Mouse (Mus musculus) left cerebral cortex, adult 8-10 months (tissue): ENCODE results near the gene Mrgbp. TPM values are rescaled to one million over a fixed set of nuclear protein-coding genes. Genes with fewer than 3 reads are reported as not detected.
A peak's percentile ranks its signal among the peaks of the same experiment; 100 is the strongest.

Source experiments
- DNase-seq, 2 experiments: peaks; one replicate each; pipeline ENCODE4 v3.0.0; 2022; ENCODE audit warnings: low spot score in 2 of 2
- total RNA-seq, 4 experiments: library from RNA; stranded (reverse); gene quantifications; 2 replicates each; pipeline ENCODE4 v1.2.4; 2022

Mrgbp gene
- total RNA-seq, 4 experiments from 2014 or later, result 16.6 to 20.5 (median 18.4) TPM

DNA sequence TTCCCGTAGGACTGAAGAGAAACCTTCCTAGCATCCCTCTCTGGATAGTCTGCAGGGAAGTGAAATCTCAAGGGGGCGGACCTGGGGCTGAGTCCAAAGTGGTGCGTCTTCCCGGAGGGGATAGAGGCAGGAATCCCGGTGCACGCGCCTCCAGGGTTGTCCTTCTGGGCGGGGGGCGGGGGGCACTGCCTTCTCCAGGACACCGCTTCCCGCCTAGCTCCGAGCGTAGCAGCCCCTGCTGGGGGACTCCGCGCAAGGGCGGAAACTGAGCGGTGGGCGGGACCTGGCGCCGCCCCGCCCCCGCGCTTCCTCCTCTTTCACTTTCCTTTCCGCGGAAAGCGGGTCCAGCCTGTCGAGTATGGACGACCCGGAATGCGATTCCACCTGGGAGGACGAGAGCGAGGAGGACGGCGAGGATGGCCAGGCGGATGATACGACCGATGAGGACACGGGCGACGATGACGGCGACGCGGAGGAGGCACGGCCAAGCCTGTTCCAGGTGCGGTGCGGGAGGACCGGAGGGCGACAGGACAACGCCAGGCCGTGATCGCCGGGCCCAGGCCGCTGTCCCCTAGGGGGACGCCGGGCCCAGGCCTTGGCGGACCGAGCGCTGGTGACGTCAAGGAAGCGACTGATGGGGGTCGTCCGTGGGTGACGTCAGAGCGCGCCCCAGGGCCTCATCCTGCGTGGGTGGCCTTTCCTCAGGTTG, 8.2 kb downstream of the Mrgbp start, which contains the start of gene Ogfr:
TSS of gene Ogfr (plus strand) at position 123 of the 709 bp plus-strand sequence.
- peak; percentile 65 to 78 for DNase-seq

DNA sequence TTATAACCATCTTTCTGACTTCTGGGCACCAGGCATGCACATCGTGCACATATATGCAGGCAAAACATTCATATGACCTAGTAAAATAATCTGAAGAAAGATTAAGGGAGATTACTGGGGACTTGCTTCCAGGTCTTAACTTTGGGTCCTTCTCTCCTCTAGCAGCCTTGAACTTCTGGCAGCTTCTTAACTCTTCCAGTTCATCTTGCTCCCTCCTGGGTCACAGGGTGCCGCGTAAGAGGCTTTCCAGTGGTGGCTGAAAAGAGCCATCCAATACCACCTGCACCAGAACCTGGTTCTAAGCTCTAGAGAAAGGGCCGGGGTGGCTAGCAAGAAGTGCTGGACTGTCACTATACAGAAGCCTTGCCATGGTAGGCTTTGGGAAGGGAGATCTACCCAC, 16.4 kb downstream of the Mrgbp start, which contains the start of gene Col9a3:
TSS of gene Col9a3 (plus strand) at position 301 of the 400 bp plus-strand sequence.
- no peak for DNase-seq

DNA sequence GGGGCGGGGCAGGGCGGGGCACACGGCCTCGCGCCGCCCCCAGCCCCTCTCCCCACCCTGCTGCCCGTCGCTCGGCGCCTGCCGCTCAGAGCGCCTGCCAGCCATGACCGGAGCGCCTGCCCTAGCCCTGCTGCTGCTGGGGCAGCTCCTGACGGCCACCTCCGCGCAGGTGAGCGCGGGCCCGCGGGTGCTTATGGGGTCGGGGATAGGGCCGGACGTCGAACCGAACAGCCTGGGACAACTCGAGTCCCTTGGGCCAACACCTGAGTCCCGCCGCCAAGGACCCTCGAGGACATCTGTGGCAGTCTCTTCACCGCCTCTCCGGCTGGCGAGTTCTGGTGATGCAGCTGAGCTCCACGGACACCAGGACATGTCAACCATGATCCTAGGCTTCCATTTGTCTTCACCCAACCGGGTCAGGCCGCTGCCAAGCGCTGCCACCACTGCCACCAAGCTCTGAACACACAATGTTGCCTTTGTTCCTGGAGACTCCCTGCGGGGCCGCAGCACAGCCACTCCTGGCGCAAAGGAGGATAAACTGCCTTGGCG, 17.1 kb downstream of the Mrgbp start:
- no peak for DNase-seq

DNA sequence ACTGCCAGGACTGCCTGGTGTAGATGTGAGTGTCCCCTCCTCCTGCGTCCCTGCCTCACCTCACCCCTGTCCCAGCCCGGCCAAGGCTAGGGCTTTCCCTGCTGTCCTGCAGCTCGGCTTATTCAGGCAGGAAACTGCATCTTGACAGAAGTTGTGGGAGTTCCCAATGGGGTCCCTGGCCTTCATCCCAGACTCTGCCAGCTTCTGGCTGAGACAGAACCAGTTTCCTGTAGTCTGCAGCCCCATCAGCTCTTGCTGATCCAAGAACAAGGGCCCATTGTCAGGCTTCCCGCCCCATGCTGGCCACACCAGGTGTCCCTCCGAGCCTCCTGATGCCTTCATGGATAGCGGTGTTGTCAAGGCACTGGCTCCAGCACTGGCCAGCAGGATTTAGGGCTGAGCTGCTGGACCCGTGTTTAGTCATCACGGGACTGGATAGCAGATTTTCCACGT, 19.5 kb downstream of the Mrgbp start:
- no peak for DNase-seq

DNA sequence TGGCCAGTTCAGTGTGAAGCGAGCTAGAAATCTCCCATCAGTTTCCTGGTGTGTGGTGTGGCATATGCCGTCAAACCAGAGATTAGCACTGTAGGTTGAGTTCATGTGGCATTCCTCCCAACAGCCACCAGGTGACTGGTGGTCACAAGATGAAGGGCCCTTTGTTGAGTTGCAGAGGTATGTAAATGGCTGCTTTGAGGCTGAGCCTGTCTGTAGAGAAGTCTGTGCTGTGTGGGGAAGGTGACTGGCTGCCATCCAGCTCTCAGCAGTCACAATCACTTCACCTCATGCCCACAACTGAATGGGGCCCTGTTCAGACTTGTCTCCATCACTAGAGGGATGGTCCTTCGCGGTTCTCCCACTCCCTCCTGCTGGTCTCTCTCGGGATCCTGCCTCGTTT, 23.7 kb downstream of the Mrgbp start:
- DNase-seq, result no peak

DNA sequence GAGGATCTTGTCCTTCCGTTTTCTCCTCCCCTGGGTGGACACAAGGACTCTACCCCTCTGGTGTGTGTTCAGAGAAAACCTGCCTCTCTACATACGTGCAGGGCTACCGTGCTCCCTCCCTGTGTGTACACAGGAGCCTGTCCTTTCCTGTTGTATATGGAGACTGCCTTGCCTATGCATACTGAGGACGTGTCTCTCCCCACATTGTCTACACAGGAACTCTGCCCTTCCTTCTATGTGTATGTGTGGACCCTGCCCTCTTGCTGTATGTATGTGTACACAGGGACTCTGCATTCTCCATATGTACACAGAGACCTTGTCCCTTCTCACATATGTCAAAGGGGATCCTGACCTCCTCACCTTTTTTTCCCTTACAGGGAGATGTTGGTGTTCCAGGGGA, 29.2 kb downstream of the Mrgbp start:
- no peak for DNase-seq

DNA sequence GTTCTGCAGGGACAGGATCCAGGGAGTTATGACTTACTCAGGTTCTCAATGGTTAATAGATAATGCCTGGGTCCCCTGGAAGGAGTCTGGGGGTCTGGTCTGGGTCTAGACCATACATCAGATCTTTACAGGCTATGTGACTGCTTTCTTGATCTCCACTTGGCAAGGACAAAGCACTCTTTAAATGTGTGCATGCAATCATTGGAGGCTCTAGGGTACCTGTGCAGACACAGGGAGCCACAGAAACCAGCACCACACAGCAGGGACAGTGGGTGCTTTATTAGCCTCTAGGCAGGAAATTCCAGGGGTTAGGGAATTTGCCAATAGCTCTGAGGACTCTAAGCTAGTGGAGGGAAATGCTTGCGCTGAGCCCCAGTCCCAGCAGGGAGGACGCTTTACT, 30.8 kb downstream of the Mrgbp start:
- no peak for DNase-seq

Other genes with a start within 250 kb of the Mrgbp start
- not detected for gene Gata5, start 246.6 kb upstream of the Mrgbp start, total RNA-seq
- gene Slco4a1, start 125.1 kb upstream of the Mrgbp start, total RNA-seq, result 1 to 10 TPM; 1.8 to 3.6 (median 2.9) TPM
- gene Ntsr1, start 81.3 kb upstream of the Mrgbp start, total RNA-seq, result 1 to 10 TPM; 6.4 to 9.2 (median 7.2) TPM
- 10 to 100 TPM; 29.6 to 34.7 (median 31.8) TPM for gene Ogfr, start 7.9 kb downstream of the Mrgbp start, total RNA-seq
- 10 to 100 TPM in 2 of 4 experiments, 1 to 10 TPM in 2; 6.0 to 13.1 (median 10.2) TPM for gene Col9a3, start 16.5 kb downstream of the Mrgbp start, total RNA-seq
- under 1 TPM; 0.85 to 1.00 (median 0.98) TPM for gene Tcfl5, start 61.4 kb downstream of the Mrgbp start, total RNA-seq
- 10 to 100 TPM; 53.8 to 57.8 (median 55.2) TPM for gene Dido1, start 128.7 kb downstream of the Mrgbp start, total RNA-seq
- 10 to 100 TPM; 66.2 to 72.7 (median 68.5) TPM for gene Gid8, start 128.8 kb downstream of the Mrgbp start, total RNA-seq
- 1 to 10 TPM in 2 of 4 experiments, under 1 TPM in 2; 0.43 to 1.3 (median 0.94) TPM for gene Slc17a9, start 144.0 kb downstream of the Mrgbp start, total RNA-seq
- gene Bhlhe23, start 195.6 kb downstream of the Mrgbp start, total RNA-seq, result not detected